Mouse (Mus musculus) retina, embryonic 14.5 days (tissue): ENCODE data around the gene Gm49366.
"Not testable (repeated sequence)": the region's sequence is repeated elsewhere in the genome, so short reads cannot be mapped to it uniquely, and the experiment has no call there.

Experiments
- DNase-seq: peaks from one replicate; pipeline ENCODE4 v3.0.0-alpha.2; 2015; ENCODE audit warnings: low spot score

The Gm49366 gene

GRCm38 (mm10) chr12:84032854-84033253, 5.9 kb upstream of the Gm49366 start:
- DNase-seq: no peak

GRCm38 (mm10) chr12:84033302-84033701, 5.4 kb upstream of the Gm49366 start:
- not testable (repeated sequence) for DNase-seq

GRCm38 (mm10) chr12:84034108-84034507, 4.6 kb upstream of the Gm49366 start:
- DNase-seq: no peak

- DNase-seq: peak; percentile 35
Measured at GRCm38 (mm10) chr12:84038241-84038640, 494 bp upstream of the Gm49366 start, which contains the start of gene Acot4. Acot4 (plus strand) TSS chr12:84038379.

- DNase-seq: no peak
Measured at GRCm38 (mm10) chr12:84042248-84042647, 3.5 kb downstream of the Gm49366 start.

- no peak for DNase-seq
Measured at GRCm38 (mm10) chr12:84044045-84044444, 5.3 kb downstream of the Gm49366 start.

GRCm38 (mm10) chr12:84046906-84047305, 8.2 kb downstream of the Gm49366 start:
- DNase-seq: no peak

GRCm38 (mm10) chr12:84050744-84051143, 12.0 kb downstream of the Gm49366 start:
- DNase-seq: not testable (repeated sequence)

GRCm38 (mm10) chr12:84051937-84052474, 13.3 kb downstream of the Gm49366 start, which contains the start of gene Acot3:
Acot3 (plus strand) TSS chr12:84052144.
- no peak for DNase-seq

- no peak for DNase-seq
Measured at GRCm38 (mm10) chr12:84052609-84053008, 13.9 kb downstream of the Gm49366 start.

GRCm38 (mm10) chr12:84053173-84053572, 14.4 kb downstream of the Gm49366 start:
- no peak for DNase-seq

GRCm38 (mm10) chr12:84053679-84054391, 15.1 kb downstream of the Gm49366 start:
- peak; percentile 24 for DNase-seq

- DNase-seq: peak; percentile 31
Measured at GRCm38 (mm10) chr12:84060946-84061345, 22.2 kb downstream of the Gm49366 start.

GRCm38 (mm10) chr12:84062336-84062735, 23.6 kb downstream of the Gm49366 start:
- no peak for DNase-seq

GRCm38 (mm10) chr12:84063228-84063627, 24.5 kb downstream of the Gm49366 start:
- no peak for DNase-seq

GRCm38 (mm10) chr12:84063833-84064232, 25.1 kb downstream of the Gm49366 start:
- DNase-seq: no peak

GRCm38 (mm10) chr12:84064621-84065020, 25.9 kb downstream of the Gm49366 start:
- no peak for DNase-seq

GRCm38 (mm10) chr12:84067752-84068151, 29.0 kb downstream of the Gm49366 start:
- no peak for DNase-seq

- peak; percentile 11 for DNase-seq
Measured at GRCm38 (mm10) chr12:84068296-84068695, 29.6 kb downstream of the Gm49366 start.

- no peak for DNase-seq
Measured at GRCm38 (mm10) chr12:84068986-84069385, 30.3 kb downstream of the Gm49366 start, which contains the start of gene Acot5. Acot5 (plus strand) TSS chr12:84069325.

GRCm38 (mm10) chr12:84069582-84069981, 30.8 kb downstream of the Gm49366 start:
- not testable (repeated sequence) for DNase-seq

GRCm38 (mm10) chr12:84071696-84072095, 33.0 kb downstream of the Gm49366 start:
- DNase-seq: no peak

- DNase-seq: no peak
Measured at GRCm38 (mm10) chr12:84077371-84077990, 38.7 kb downstream of the Gm49366 start.
